Mouse (Mus musculus): ENCODE measurements at regions not wholly inside any gene's neighbourhood (a gene's known extent, or its start where the extent isn't known, plus 50 kb on each side); places are given as distances from the start of the nearest gene placed in this dataset.

DNA sequence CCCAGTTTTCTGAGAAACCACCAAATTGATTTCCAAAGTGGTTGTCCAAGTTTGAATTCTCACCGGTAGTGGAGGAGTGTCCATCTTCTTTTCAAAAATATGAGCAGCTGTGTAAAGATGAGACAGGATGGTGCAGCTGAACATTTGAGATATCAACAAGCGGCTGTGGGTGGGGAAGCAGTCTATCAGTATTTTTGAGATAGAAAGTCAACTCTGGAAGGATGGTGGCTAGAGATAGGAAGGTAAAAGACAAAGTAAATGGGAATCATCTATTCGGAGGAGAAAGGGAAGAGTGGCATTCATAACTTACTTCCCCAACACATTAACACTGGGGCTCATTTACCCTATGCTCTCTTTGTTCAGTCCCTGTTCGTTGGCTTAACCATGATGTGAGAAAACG, 146.9 kb upstream of the Gmnc start:
- DNase-seq (ENCODE audit: low spot score), result no peak

DNA sequence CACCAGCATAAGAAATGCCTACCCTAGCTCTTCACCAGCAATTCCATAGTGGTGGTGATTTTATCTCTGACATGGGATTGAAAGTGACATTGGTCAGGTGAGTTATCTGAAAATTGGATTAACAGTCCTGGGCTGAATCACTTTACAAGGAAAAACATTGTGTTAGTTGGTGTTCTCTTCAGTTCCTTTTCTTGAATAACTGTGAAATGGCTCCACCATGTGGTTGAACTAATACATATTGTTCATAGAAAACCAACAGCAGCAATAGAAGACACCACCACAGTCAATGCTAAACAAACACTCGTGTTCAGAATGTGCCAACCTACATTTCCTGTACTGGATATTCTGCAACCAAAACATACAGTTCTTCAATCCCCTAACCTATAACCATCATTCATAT, 147.5 kb upstream of the Gmnc start:
- DNase-seq (ENCODE audit: low spot score), result no peak

DNA sequence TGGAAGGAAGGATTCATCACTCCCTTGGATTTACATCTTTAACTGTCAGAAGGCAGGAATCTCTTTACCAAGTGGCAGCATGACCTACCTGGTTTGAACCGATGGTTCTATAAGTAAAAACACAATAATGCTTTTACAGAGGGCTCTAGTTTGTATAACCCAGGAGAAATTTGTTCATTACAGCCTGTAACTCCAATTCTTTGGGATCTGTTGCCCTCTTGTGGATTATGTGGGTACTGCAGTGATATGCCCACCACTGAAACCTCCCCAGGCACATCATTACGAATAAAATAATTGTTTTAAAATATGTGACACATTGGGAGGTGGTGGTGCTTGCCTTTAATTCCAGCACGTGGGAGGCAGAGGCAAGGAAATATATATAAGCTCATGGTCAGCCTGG, 148.6 kb upstream of the Gmnc start:
- DNase-seq (ENCODE audit: low spot score), result peak; percentile 73

DNA sequence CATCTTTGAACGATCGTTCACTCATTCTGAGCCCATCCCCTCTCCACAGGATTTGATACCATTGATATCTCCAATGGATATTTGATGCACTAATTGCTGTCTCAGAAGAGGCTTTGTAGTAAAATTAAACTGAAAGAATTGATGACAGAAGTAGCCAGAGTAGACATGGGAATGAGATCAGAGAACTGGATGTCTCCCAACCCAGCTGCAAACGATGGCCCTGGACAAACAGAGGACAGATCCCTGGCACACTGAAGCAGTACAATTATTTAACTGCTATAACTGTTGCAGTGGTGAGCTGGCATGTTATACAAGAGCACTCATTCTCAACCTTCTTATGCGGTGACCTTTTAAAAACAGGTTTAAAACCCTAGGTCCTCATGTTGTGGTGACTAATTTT, 151.5 kb upstream of the Ostn start:
- DNase-seq (ENCODE audit: low spot score), result no peak

DNA sequence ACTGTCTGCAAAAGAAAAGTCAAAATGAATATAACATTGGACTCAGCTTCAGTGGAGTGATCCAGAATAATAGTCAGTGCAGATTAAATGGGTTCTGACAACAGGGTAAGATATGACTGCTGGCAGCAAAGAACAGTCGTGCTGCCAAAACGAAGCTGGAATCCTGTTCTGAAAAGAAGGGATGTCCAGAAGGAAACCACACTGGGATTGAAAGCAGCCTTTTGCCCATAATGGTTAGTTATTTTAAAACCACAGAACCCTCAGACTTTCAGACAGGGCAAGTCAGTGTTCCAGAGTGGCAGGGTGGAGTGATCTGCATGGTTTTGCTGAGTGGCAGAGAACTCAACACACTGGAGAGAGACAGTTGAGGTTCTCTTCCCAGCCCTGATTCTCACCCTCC, 111.6 kb upstream of the Ostn start:
- no peak for DNase-seq (ENCODE audit: low spot score)
